Mouse (Mus musculus) bone marrow, adult 2 months (tissue): ENCODE results near the gene Capzb. TPM values are rescaled to one million over a fixed set of nuclear protein-coding genes. Genes with fewer than 3 reads are reported as not detected.

ENCODE experiments used
- H3K27ac ChIP-seq: fragments of 200-500 bp; 2 replicates; pipeline ENCODE4 v1.5.1; 2012; ENCODE audit warnings: low read depth, mild to moderate bottlenecking, control low read depth, inconsistent platforms, low read length; ENCODE audit not compliant: control insufficient read depth, poor library complexity, insufficient read depth
- H3K4me1 ChIP-seq: fragments of 200-500 bp; 2 replicates; pipeline ENCODE4 v1.6.1; 2011; ENCODE audit warnings: low read length; ENCODE audit not compliant: control insufficient read depth, insufficient read depth
- H3K4me3 ChIP-seq: fragments of 200-500 bp; replicated peaks from 2 replicates; pipeline ENCODE3; 2011; ENCODE audit warnings: mild to moderate bottlenecking, low read depth, low read length, control low read depth; ENCODE audit not compliant: control insufficient read depth
- CTCF ChIP-seq: fragments of 200-500 bp; IDR thresholded peaks from 2 replicates; pipeline ENCODE4 v1.5.1; 2011; ENCODE audit warnings: low read length, control low read depth; ENCODE audit not compliant: control insufficient read depth, insufficient read depth
- POLR2A ChIP-seq: fragments of 200-500 bp; IDR thresholded peaks from 2 replicates; pipeline ENCODE4 v1.6.1; 2011; ENCODE audit warnings: low read depth, mild to moderate bottlenecking, control low read depth, low read length, borderline replicate concordance; ENCODE audit not compliant: control insufficient read depth
- WGBS: fragments of 180-500 bp; shearing (Covaris S2); methylation state at CpG from one replicate; pipeline ENCODE4 v1.1.7; 2018; 5-methylcytosine and 5-hydroxymethylcytosine counted together
- polyA plus RNA-seq: library from polyadenylated mRNA; stranded (reverse); fragments of >200 nt; gene quantifications from 2 replicates; pipeline ENCODE4 v1.2.4, GENCODE M21; 2011; ENCODE audit warnings: low replicate concordance; ENCODE audit not compliant: missing spikeins, insufficient read depth, insufficient read length

The Capzb gene
- polyA plus RNA-seq, 1 experiment = 160 TPM

DNA sequence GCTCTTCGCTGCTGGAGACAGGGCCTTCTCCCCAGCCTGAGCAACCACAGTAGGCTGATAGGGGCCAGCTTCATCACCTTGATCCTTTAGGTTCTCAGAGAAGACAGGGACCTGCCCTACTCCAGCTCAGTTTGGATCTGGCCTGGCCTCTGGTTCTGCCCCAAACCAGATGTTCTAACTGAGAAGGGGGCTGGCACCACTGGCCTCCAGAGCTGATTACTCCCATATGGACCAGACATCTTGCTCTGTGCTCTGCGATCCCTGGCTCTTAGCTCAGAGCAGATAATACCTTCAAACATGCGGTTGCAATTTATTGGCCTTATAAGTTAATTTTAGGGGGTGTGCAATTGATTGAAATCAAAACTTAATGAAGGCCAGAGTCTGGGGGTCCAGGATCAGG, 74.6 kb downstream of the Capzb start:
- Histone ChIP-seq H3K4me3 (no peak overlapping the region), H3K27ac (no peak overlapping the region), H3K4me1 (no peaks in the 10 kb centered on the region)
- TF ChIP-seq POLR2A = no peak
- TF ChIP-seq CTCF = no peak
- 90% methylated on average over 3 of the region's 3 CpGs for WGBS

GRCm38 (mm10) chr4:139268242-139268641, 75.5 kb downstream of the Capzb start:
- Histone ChIP-seq H3K4me1 (no peaks in the 10 kb centered on the region), H3K4me3 (no peak overlapping the region), H3K27ac (no peak overlapping the region)
- WGBS = 79% methylated on average over 1 of the region's 1 CpGs
- TF ChIP-seq POLR2A (no peak), CTCF (no peak)

DNA sequence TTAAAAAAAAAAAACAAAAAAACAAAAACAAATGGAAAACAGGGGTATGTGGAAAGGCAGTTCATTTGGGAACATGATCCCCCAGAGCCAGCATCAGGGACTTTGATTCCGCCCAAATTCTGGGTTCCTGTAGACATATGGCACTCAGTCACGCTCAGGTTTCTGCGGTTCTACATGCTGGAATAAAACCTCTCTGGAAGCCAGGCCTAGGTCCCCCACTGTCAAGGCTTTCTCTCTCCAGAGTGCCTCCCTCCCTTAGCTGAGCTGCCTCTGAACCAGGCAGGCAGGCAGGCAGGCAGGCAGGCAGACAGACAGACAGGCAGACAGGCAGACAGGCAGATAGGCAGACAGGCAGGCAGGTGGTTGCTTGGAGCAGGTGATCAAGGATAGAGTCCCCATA, 77.5 kb downstream of the Capzb start:
- Histone ChIP-seq H3K4me3 (no peak overlapping the region), H3K4me1 (no peaks in the 10 kb centered on the region), H3K27ac (no peak overlapping the region)
- TF ChIP-seq CTCF (no peak), POLR2A (no peak)
- 90% methylated on average over 3 of the region's 3 CpGs for WGBS

DNA sequence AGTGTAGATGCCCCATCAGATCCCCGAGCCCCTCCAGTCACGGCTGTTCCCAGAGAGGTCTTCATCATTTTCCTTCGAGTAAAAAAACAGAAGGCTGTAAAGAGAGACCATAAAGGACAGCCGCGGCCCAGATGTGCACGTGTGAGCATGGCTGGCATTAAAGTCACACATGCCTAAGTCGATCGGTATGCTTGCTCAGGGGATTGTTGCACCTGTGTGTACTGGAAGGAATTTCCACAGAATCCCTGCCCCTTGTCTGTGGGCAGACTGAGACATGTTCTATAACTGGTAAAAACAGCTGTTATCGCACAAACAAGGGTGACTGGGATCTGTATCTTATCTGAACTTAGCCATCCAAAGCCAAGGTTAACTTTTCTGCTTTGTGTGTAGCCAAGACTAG, 78.9 kb downstream of the Capzb start:
- TF ChIP-seq CTCF (no peak), POLR2A (no peak)
- H3K27ac ChIP-seq = no peak overlapping the region
- H3K4me3 ChIP-seq = no peak overlapping the region
- no peaks in the 10 kb centered on the region for H3K4me1 ChIP-seq
- 86% methylated on average over 9 of the region's 9 CpGs for WGBS

DNA sequence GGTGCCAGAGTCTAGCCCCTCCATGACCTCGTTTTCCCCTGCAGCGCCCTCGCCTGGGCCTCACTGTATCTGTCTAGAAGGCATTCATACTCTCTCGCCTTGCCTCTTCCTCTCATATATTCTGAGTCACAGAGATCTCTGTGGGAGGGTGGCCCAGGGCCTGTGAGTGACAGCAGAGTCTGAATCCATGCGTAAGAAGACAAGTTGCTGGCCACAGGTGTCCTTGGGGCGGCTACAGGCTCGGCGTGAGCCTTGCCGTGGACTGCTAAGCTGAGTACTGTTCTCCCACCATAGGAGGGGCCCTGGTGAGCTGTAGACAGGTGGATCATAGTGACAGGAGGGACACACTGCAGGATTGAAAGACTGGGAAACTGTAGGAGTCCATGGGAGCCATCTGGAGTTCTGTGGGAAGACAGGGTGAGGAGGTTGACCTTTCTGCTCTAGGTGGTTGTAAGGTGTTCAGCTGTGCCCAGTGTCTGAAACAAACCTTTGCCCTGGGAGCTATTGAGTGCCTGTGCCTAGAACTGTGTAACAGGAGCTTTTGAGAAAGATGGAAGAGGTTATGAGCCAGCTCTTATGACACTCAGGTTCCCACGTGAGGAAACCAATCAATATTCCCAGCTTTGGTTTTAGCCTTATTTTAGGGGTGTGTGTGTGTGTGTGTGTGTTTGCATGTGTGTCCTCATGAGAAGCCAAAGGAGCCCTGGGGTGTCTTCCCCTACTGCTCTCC, 80.4 kb downstream of the Capzb start:
- Histone ChIP-seq H3K27ac (no peak overlapping the region), H3K4me3 (no peak overlapping the region), H3K4me1 (no peaks in the 10 kb centered on the region)
- 90% methylated on average over 10 of the region's 10 CpGs for WGBS
- TF ChIP-seq POLR2A (no peak), CTCF (no peak)

- WGBS = 85% methylated on average over 7 of the region's 7 CpGs
- no peak for TF ChIP-seq POLR2A
- no peak for TF ChIP-seq CTCF
- no peak overlapping the region for H3K27ac ChIP-seq
- no peak overlapping the region for H3K4me3 ChIP-seq
- no peaks in the 10 kb centered on the region for H3K4me1 ChIP-seq
Measured at GRCm38 (mm10) chr4:139274573-139274972, 81.9 kb downstream of the Capzb start.

DNA sequence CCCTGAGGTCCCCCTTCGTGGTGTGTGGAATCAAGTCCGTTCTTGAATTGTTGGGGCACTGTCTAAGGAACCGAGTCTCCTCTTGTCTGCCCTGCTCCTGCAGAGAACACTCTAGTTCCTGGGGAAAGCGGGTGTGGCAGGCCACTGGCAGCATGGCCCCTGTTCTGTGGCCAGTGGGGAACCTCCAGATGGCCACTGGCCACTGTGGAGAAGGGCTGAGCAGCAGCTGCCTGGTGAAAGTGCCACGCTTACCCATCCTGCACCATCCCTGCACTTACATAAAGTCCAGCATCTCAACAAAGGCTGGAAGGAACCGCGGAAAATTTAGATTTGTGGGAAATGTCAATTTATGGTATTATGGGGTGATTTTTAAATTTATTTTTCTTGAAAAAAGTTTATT, 83.7 kb downstream of the Capzb start:
- H3K4me3 ChIP-seq = no peak overlapping the region
- no peak overlapping the region for H3K27ac ChIP-seq
- no peak for TF ChIP-seq POLR2A
- no peak for TF ChIP-seq CTCF
- 91% methylated on average over 7 of the region's 7 CpGs for WGBS
- no peaks in the 10 kb centered on the region for H3K4me1 ChIP-seq

GRCm38 (mm10) chr4:139280530-139280929, 87.8 kb downstream of the Capzb start:
- Histone ChIP-seq H3K4me3 (no peak overlapping the region), H3K4me1 (no peaks in the 10 kb centered on the region), H3K27ac (no peak overlapping the region)
- 97% methylated on average over 12 of the region's 12 CpGs for WGBS
- TF ChIP-seq CTCF = no peak
- TF ChIP-seq POLR2A = no peak

DNA sequence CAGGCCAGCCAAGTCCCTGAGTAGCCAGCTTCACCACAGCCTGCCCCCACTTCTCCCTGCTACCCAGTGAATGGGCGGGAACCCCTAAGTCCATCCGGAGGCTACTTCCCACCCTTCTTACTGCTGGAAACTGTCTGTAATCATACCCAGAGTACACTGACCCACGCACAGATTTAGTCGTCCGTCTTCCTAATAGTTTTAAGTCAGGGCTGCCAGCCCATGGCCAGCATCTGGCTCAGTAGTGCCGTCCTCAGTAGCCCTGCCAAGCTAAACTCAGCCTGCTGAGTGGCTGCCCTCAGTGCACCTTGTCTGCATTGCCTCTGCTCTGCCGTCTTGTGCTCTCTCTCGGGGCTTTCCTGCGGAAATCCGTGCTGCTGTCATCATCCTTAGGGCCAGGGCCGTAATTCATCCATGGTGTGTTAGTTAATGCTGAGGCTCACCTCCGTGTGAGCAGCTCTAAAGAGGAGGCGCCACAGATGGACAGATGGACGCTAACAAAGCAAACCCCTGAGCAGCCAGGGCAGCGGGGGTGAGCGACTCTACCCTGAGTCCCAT, 89.2 kb downstream of the Capzb start:
- no peak overlapping the region for H3K27ac ChIP-seq
- no peaks in the 10 kb centered on the region for H3K4me1 ChIP-seq
- H3K4me3 ChIP-seq = no peak overlapping the region
- TF ChIP-seq CTCF (no peak), POLR2A (no peak)
- WGBS = 89% methylated on average over 16 of the region's 16 CpGs
